Mouse (Mus musculus): ENCODE measurements at regions not wholly inside any gene's neighbourhood (a gene's known extent, or its start where the extent isn't known, plus 50 kb on each side); places are given as distances from the start of the nearest gene placed in this dataset.

- 88% methylated on average over 2 of the region's 2 CpGs for WGBS
- H3K27ac ChIP-seq: no peak overlapping the region
- H3K27me3 ChIP-seq: no peaks in the 10 kb centered on the region
- H3K4me3 ChIP-seq (replicated peaks): no peak overlapping the region
- no peaks in the 10 kb centered on the region for H3K36me3 ChIP-seq
- no peaks in the 10 kb centered on the region for H3K9me3 ChIP-seq
- H3K4me1 ChIP-seq (replicated peaks): no peaks in the 10 kb centered on the region
- ATAC-seq: no peak
- no peak overlapping the region for H3K9ac ChIP-seq (replicated peaks)
- no peak overlapping the region for H3K4me2 ChIP-seq (replicated peaks)
Observed at GRCm38 (mm10) chr3:136491683-136492082, 165.8 kb upstream of the Bank1 start.

GRCm38 (mm10) chr3:136471693-136472092 lies 145.8 kb upstream of the Bank1 start:
- no peak overlapping the region for H3K27ac ChIP-seq
- no peak overlapping the region for H3K4me3 ChIP-seq (replicated peaks)
- 96% methylated on average over 3 of the region's 3 CpGs for WGBS
- no peak overlapping the region for H3K4me2 ChIP-seq (replicated peaks)
- H3K9me3 ChIP-seq: no peaks in the 10 kb centered on the region
- no peak for ATAC-seq
- H3K27me3 ChIP-seq: no peaks in the 10 kb centered on the region
- H3K36me3 ChIP-seq: no peaks in the 10 kb centered on the region
- H3K9ac ChIP-seq (replicated peaks): no peak overlapping the region
- H3K4me1 ChIP-seq (replicated peaks): no peaks in the 10 kb centered on the region

GRCm38 (mm10) chr3:136462747-136463146 lies 136.9 kb upstream of the Bank1 start:
- 85% methylated on average over 3 of the region's 3 CpGs for WGBS
- Histone ChIP-seq H3K27me3 (no peaks in the 10 kb centered on the region), H3K9me3 (no peaks in the 10 kb centered on the region), H3K4me1 (replicated peaks) (no peaks in the 10 kb centered on the region), H3K9ac (replicated peaks) (no peak overlapping the region), H3K4me3 (replicated peaks) (no peak overlapping the region), H3K27ac (no peak overlapping the region), H3K4me2 (replicated peaks) (no peak overlapping the region), H3K36me3 (no peaks in the 10 kb centered on the region)
- no peak for ATAC-seq

- H3K9ac ChIP-seq (replicated peaks): no peak overlapping the region
- H3K9me3 ChIP-seq: no peaks in the 10 kb centered on the region
- H3K27ac ChIP-seq: peak overlapping the region; percentile 17; the same call in 1 of the 2 replicates
- no peak overlapping the region for H3K4me2 ChIP-seq (replicated peaks)
- WGBS: 52% methylated on average over 10 of the region's 10 CpGs
- peaks cover 11% of the 10 kb centered on the region for H3K4me1 ChIP-seq (replicated peaks)
- no peaks in the 10 kb centered on the region for H3K27me3 ChIP-seq
- ATAC-seq: peak; percentile 75
- no peak overlapping the region for H3K4me3 ChIP-seq (replicated peaks)
- no peaks in the 10 kb centered on the region for H3K36me3 ChIP-seq
Observed at GRCm38 (mm10) chr3:136456471-136457117, 130.7 kb upstream of the Bank1 start.

GRCm38 (mm10) chr3:136455651-136456470 lies 130.0 kb upstream of the Bank1 start:
- Histone ChIP-seq H3K27me3 (no peaks in the 10 kb centered on the region), H3K4me3 (replicated peaks) (no peak overlapping the region), H3K9ac (replicated peaks) (no peak overlapping the region), H3K27ac (peak overlapping the region; percentile 17; the same call in 1 of the 2 replicates), H3K9me3 (no peaks in the 10 kb centered on the region), H3K36me3 (no peaks in the 10 kb centered on the region), H3K4me1 (replicated peaks) (peaks cover 11% of the 10 kb centered on the region), H3K4me2 (replicated peaks) (no peak overlapping the region)
- peak; percentile 93 for ATAC-seq
- WGBS: 47% methylated on average over 7 of the region's 7 CpGs

- Histone ChIP-seq H3K9ac (replicated peaks) (no peak overlapping the region), H3K4me1 (replicated peaks) (peaks cover 11% of the 10 kb centered on the region), H3K36me3 (no peaks in the 10 kb centered on the region), H3K4me3 (replicated peaks) (no peak overlapping the region), H3K27me3 (no peaks in the 10 kb centered on the region), H3K4me2 (replicated peaks) (no peak overlapping the region), H3K9me3 (no peaks in the 10 kb centered on the region), H3K27ac (no peak overlapping the region)
- ATAC-seq: no peak
- WGBS: 81% methylated on average over 3 of the region's 3 CpGs
Observed at GRCm38 (mm10) chr3:136454967-136455366, 129.1 kb upstream of the Bank1 start.

- 78% methylated on average over 9 of the region's 9 CpGs for WGBS
Observed at GRCm38 (mm10) chr3:136450986-136451774, 125.3 kb upstream of the Bank1 start.

GRCm38 (mm10) chr3:136450361-136450895 lies 124.6 kb upstream of the Bank1 start:
- Histone ChIP-seq H3K4me1 (replicated peaks) (peaks cover under 1% of the 10 kb centered on the region), H3K36me3 (no peaks in the 10 kb centered on the region), H3K9me3 (no peaks in the 10 kb centered on the region), H3K4me3 (replicated peaks) (no peak overlapping the region), H3K4me2 (replicated peaks) (no peak overlapping the region), H3K27me3 (no peaks in the 10 kb centered on the region), H3K9ac (replicated peaks) (no peak overlapping the region), H3K27ac (no peak overlapping the region)
- ATAC-seq: no peak
- 100% methylated on average over 2 of the region's 2 CpGs for WGBS

More at GRCm38 (mm10) chr3:136450986-136451774, 125.3 kb upstream of the Bank1 start:
- no peaks in the 10 kb centered on the region for H3K36me3 ChIP-seq
- no peak overlapping the region for H3K9ac ChIP-seq (replicated peaks)
- ATAC-seq: no peak
- H3K4me2 ChIP-seq (replicated peaks): no peak overlapping the region
- H3K9me3 ChIP-seq: no peaks in the 10 kb centered on the region
- no peak overlapping the region for H3K27ac ChIP-seq
- H3K27me3 ChIP-seq: no peaks in the 10 kb centered on the region
- H3K4me3 ChIP-seq (replicated peaks): no peak overlapping the region
- peaks cover 8% of the 10 kb centered on the region for H3K4me1 ChIP-seq (replicated peaks)

GRCm38 (mm10) chr3:136449364-136449763 lies 123.5 kb upstream of the Bank1 start:
- no peaks in the 10 kb centered on the region for H3K36me3 ChIP-seq
- H3K4me3 ChIP-seq (replicated peaks): no peak overlapping the region
- H3K9me3 ChIP-seq: no peaks in the 10 kb centered on the region
- H3K4me2 ChIP-seq (replicated peaks): no peak overlapping the region
- peak; percentile 53; the same call in 1 of the 2 replicates for ATAC-seq
- H3K27me3 ChIP-seq: no peaks in the 10 kb centered on the region
- no peaks in the 10 kb centered on the region for H3K4me1 ChIP-seq (replicated peaks)
- H3K27ac ChIP-seq: no peak overlapping the region
- H3K9ac ChIP-seq (replicated peaks): no peak overlapping the region
- WGBS: 54% methylated on average over 4 of the region's 4 CpGs

GRCm38 (mm10) chr3:136444598-136444997 lies 118.7 kb upstream of the Bank1 start:
- Histone ChIP-seq H3K36me3 (no peaks in the 10 kb centered on the region), H3K9ac (replicated peaks) (no peak overlapping the region), H3K4me2 (replicated peaks) (no peak overlapping the region), H3K27ac (no peak overlapping the region), H3K9me3 (no peaks in the 10 kb centered on the region), H3K27me3 (no peaks in the 10 kb centered on the region), H3K4me1 (replicated peaks) (no peaks in the 10 kb centered on the region), H3K4me3 (replicated peaks) (no peak overlapping the region)
- ATAC-seq: no peak
- WGBS: 79% methylated on average over 2 of the region's 2 CpGs

GRCm38 (mm10) chr3:136442099-136442498 lies 116.2 kb upstream of the Bank1 start:
- Histone ChIP-seq H3K36me3 (no peaks in the 10 kb centered on the region), H3K9ac (replicated peaks) (no peak overlapping the region), H3K27me3 (no peaks in the 10 kb centered on the region), H3K9me3 (no peaks in the 10 kb centered on the region), H3K4me1 (replicated peaks) (no peaks in the 10 kb centered on the region), H3K27ac (no peak overlapping the region), H3K4me3 (replicated peaks) (no peak overlapping the region), H3K4me2 (replicated peaks) (no peak overlapping the region)
- WGBS: 80% methylated on average over 2 of the region's 2 CpGs
- no peak for ATAC-seq
